Mouse (Mus musculus): Measurements from ENCODE around the gene Synj1.

DNA sequence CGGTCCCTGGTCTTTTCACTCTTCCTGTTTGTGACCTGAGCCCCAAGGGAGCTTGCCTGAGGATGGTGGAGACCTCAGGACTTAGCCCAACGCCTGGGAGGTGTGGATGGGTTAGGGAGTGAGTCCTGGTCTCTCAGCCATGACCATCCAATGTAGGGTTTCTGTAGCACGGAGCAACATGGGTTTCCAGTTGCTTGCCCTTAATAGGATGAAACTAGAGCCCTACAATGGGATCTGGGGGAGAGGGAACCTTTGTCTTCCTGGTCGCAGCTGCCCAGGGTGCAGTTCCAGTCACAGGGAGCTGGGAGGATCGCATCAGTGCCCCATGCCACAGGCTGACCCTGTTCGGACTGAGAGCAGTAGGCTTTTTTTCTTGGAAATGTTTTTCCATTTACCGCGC is 94.0 kb downstream of the Synj1 start:
- TF ChIP-seq CTCF (IDR thresholded peaks at IDR 0.05; ENCODE audit: low read depth, low read length) (no peak), POLR2A (IDR thresholded peaks at IDR 0.05; ENCODE audit: extremely low read depth, insufficient read depth, low read length) (no peak)

Measured in liver, adult 2 months (tissue).